Mouse (Mus musculus): Measurements from ENCODE around the gene Rflna. TPM values are rescaled to one million over a fixed set of nuclear protein-coding genes. Genes with fewer than 3 reads are reported as not detected.

Rflna gene
- polyA plus RNA-seq, 1 experiment = 4.5 TPM

- no peaks in the 10 kb centered on the region for H3K4me1 ChIP-seq (replicated peaks; ENCODE audit: control insufficient read depth, insufficient read depth, low read length)
- no peak overlapping the region for H3K27ac ChIP-seq (ENCODE audit: control insufficient read depth, insufficient read depth, low read length)
- 90% methylated on average over 9 of the region's 9 CpGs for WGBS
- DNase-seq = no peak
- TF ChIP-seq CTCF (IDR thresholded peaks at IDR 0.05; ENCODE audit: borderline replicate concordance, control insufficient read depth, extremely low read depth, insufficient read depth, low read length, poor library complexity) (no peak), POLR2A (IDR thresholded peaks at IDR 0.05; ENCODE audit: control insufficient read depth, extremely low read depth, insufficient read depth, low read length, poor library complexity) (no peak)
- H3K4me3 ChIP-seq (ENCODE audit: control insufficient read depth, insufficient read depth, low read length) = no peak overlapping the region
- H3K36me3 ChIP-seq (ENCODE audit: control insufficient read depth, insufficient read depth, low read length) = peaks cover 9% of the 10 kb centered on the region; the same call in 1 of the 2 replicates
- no peaks in the 10 kb centered on the region for H3K27me3 ChIP-seq (ENCODE audit: control insufficient read depth, insufficient read depth, low read length)
Measured at GRCm38 (mm10) chr5:125041578-125041977, 38.6 kb downstream of the Rflna start.

GRCm38 (mm10) chr5:125043448-125043847 lies 40.4 kb downstream of the Rflna start:
- Histone ChIP-seq H3K36me3 (ENCODE audit: control insufficient read depth, insufficient read depth, low read length) (peaks cover 14% of the 10 kb centered on the region; the same call in 1 of the 2 replicates), H3K27me3 (ENCODE audit: control insufficient read depth, insufficient read depth, low read length) (no peaks in the 10 kb centered on the region), H3K4me3 (ENCODE audit: control insufficient read depth, insufficient read depth, low read length) (no peak overlapping the region), H3K27ac (ENCODE audit: control insufficient read depth, insufficient read depth, low read length) (no peak overlapping the region), H3K4me1 (replicated peaks; ENCODE audit: control insufficient read depth, insufficient read depth, low read length) (no peaks in the 10 kb centered on the region)
- TF ChIP-seq POLR2A (IDR thresholded peaks at IDR 0.05; ENCODE audit: control insufficient read depth, extremely low read depth, insufficient read depth, low read length, poor library complexity) (no peak), CTCF (IDR thresholded peaks at IDR 0.05; ENCODE audit: borderline replicate concordance, control insufficient read depth, extremely low read depth, insufficient read depth, low read length, poor library complexity) (no peak)
- 95% methylated on average over 6 of the region's 6 CpGs for WGBS
- DNase-seq = no peak

GRCm38 (mm10) chr5:125045202-125045601 lies 42.2 kb downstream of the Rflna start:
- TF ChIP-seq POLR2A (IDR thresholded peaks at IDR 0.05; ENCODE audit: control insufficient read depth, extremely low read depth, insufficient read depth, low read length, poor library complexity) = no peak
- TF ChIP-seq CTCF (IDR thresholded peaks at IDR 0.05; ENCODE audit: borderline replicate concordance, control insufficient read depth, extremely low read depth, insufficient read depth, low read length, poor library complexity) = no peak
- no peak for DNase-seq
- Histone ChIP-seq H3K27me3 (ENCODE audit: control insufficient read depth, insufficient read depth, low read length) (no peaks in the 10 kb centered on the region), H3K27ac (ENCODE audit: control insufficient read depth, insufficient read depth, low read length) (no peak overlapping the region), H3K4me1 (replicated peaks; ENCODE audit: control insufficient read depth, insufficient read depth, low read length) (no peaks in the 10 kb centered on the region), H3K4me3 (ENCODE audit: control insufficient read depth, insufficient read depth, low read length) (no peak overlapping the region), H3K36me3 (ENCODE audit: control insufficient read depth, insufficient read depth, low read length) (peaks cover 17% of the 10 kb centered on the region)
- WGBS = over 99% methylated on average over 5 of the region's 5 CpGs

- 97% methylated on average over 5 of the region's 5 CpGs for WGBS
- H3K4me1 ChIP-seq (replicated peaks; ENCODE audit: control insufficient read depth, insufficient read depth, low read length) = no peaks in the 10 kb centered on the region
Measured at GRCm38 (mm10) chr5:125046436-125046835, 43.4 kb downstream of the Rflna start.

GRCm38 (mm10) chr5:125049481-125049880 lies 46.5 kb downstream of the Rflna start:
- H3K4me3 ChIP-seq (ENCODE audit: control insufficient read depth, insufficient read depth, low read length) = no peak overlapping the region
- peaks cover 18% of the 10 kb centered on the region for H3K36me3 ChIP-seq (ENCODE audit: control insufficient read depth, insufficient read depth, low read length)
- H3K4me1 ChIP-seq (replicated peaks; ENCODE audit: control insufficient read depth, insufficient read depth, low read length) = peaks cover 3% of the 10 kb centered on the region
- 99% methylated on average over 4 of the region's 4 CpGs for WGBS
- no peaks in the 10 kb centered on the region for H3K27me3 ChIP-seq (ENCODE audit: control insufficient read depth, insufficient read depth, low read length)
- no peak overlapping the region for H3K27ac ChIP-seq (ENCODE audit: control insufficient read depth, insufficient read depth, low read length)
- no peak for DNase-seq
- TF ChIP-seq CTCF (IDR thresholded peaks at IDR 0.05; ENCODE audit: borderline replicate concordance, control insufficient read depth, extremely low read depth, insufficient read depth, low read length, poor library complexity) = no peak
- TF ChIP-seq POLR2A (IDR thresholded peaks at IDR 0.05; ENCODE audit: control insufficient read depth, extremely low read depth, insufficient read depth, low read length, poor library complexity) = no peak

More at GRCm38 (mm10) chr5:125046436-125046835, 43.4 kb downstream of the Rflna start:
- Histone ChIP-seq H3K27me3 (ENCODE audit: control insufficient read depth, insufficient read depth, low read length) (no peaks in the 10 kb centered on the region), H3K4me3 (ENCODE audit: control insufficient read depth, insufficient read depth, low read length) (no peak overlapping the region), H3K36me3 (ENCODE audit: control insufficient read depth, insufficient read depth, low read length) (peaks cover 18% of the 10 kb centered on the region), H3K27ac (ENCODE audit: control insufficient read depth, insufficient read depth, low read length) (no peak overlapping the region)
- no peak for DNase-seq
- TF ChIP-seq CTCF (IDR thresholded peaks at IDR 0.05; ENCODE audit: borderline replicate concordance, control insufficient read depth, extremely low read depth, insufficient read depth, low read length, poor library complexity) (no peak), POLR2A (IDR thresholded peaks at IDR 0.05; ENCODE audit: control insufficient read depth, extremely low read depth, insufficient read depth, low read length, poor library complexity) (no peak)

GRCm38 (mm10) chr5:125052237-125052602 lies 49.2 kb downstream of the Rflna start:
- Histone ChIP-seq H3K27ac (ENCODE audit: control insufficient read depth, insufficient read depth, low read length) (no peak overlapping the region), H3K27me3 (ENCODE audit: control insufficient read depth, insufficient read depth, low read length) (no peaks in the 10 kb centered on the region), H3K4me3 (ENCODE audit: control insufficient read depth, insufficient read depth, low read length) (no peak overlapping the region), H3K4me1 (replicated peaks; ENCODE audit: control insufficient read depth, insufficient read depth, low read length) (peaks cover 30% of the 10 kb centered on the region), H3K36me3 (ENCODE audit: control insufficient read depth, insufficient read depth, low read length) (peaks cover 8% of the 10 kb centered on the region; the same call in 1 of the 2 replicates)
- WGBS = 61% methylated on average over 10 of the region's 10 CpGs
- no peak for TF ChIP-seq POLR2A (IDR thresholded peaks at IDR 0.05; ENCODE audit: control insufficient read depth, extremely low read depth, insufficient read depth, low read length, poor library complexity)
- TF ChIP-seq CTCF (IDR thresholded peaks at IDR 0.05; ENCODE audit: borderline replicate concordance, control insufficient read depth, extremely low read depth, insufficient read depth, low read length, poor library complexity) = no peak
- no peak for DNase-seq

Measured in thymus, adult 2 months (tissue).